Mouse (Mus musculus): ENCODE data around the gene Pcnx. TPM values are rescaled to one million over a fixed set of nuclear protein-coding genes. Genes with fewer than 3 reads are reported as not detected.
A peak's percentile ranks its signal among the peaks of the same experiment; 100 is the strongest.

Pcnx gene
- polyA plus RNA-seq, 1 experiment from 2014 or later, result 9.4 TPM

GRCm38 (mm10) chr12:81934510-81934909, 74.7 kb downstream of the Pcnx start:
- no peak overlapping the region for H3K4me2 ChIP-seq
- H3K9ac ChIP-seq, result no peak overlapping the region
- H3K4me1 ChIP-seq, result no peaks in the 10 kb centered on the region
- no peaks in the 10 kb centered on the region for H3K9me3 ChIP-seq
- H3K27ac ChIP-seq, result no peak overlapping the region
- no peak overlapping the region for H3K4me3 ChIP-seq
- no peak for ATAC-seq (ENCODE audit: insufficient number of reproducible peaks, low FRiP score, low TSS enrichment, low read depth)
- 84% methylated on average over 5 of the region's 5 CpGs for WGBS
- H3K27me3 ChIP-seq, result no peaks in the 10 kb centered on the region
- 0 out of 2 replicates have a peak, but pooled peaks cover 3% of the 10 kb centered on the region for H3K36me3 ChIP-seq

GRCm38 (mm10) chr12:81936066-81936465, 76.2 kb downstream of the Pcnx start:
- Histone ChIP-seq H3K36me3 (0 out of 2 replicates have a peak, but pooled peaks cover 3% of the 10 kb centered on the region), H3K27ac (no peak overlapping the region), H3K27me3 (no peaks in the 10 kb centered on the region), H3K4me2 (no peak overlapping the region), H3K9ac (no peak overlapping the region), H3K9me3 (no peaks in the 10 kb centered on the region), H3K4me1 (no peaks in the 10 kb centered on the region), H3K4me3 (no peak overlapping the region)
- ATAC-seq (ENCODE audit: insufficient number of reproducible peaks, low FRiP score, low TSS enrichment, low read depth), result no peak
- WGBS, result 73% methylated on average over 4 of the region's 4 CpGs

GRCm38 (mm10) chr12:81941191-81941590, 81.4 kb downstream of the Pcnx start:
- ATAC-seq (ENCODE audit: insufficient number of reproducible peaks, low FRiP score, low TSS enrichment, low read depth), result no peak
- no peak overlapping the region for H3K4me3 ChIP-seq
- 79% methylated on average over 9 of the region's 9 CpGs for WGBS
- H3K4me1 ChIP-seq, result peaks cover 8% of the 10 kb centered on the region
- H3K9ac ChIP-seq, result no peak overlapping the region
- no peaks in the 10 kb centered on the region for H3K27me3 ChIP-seq
- H3K36me3 ChIP-seq, result no peaks in the 10 kb centered on the region
- no peak overlapping the region for H3K4me2 ChIP-seq
- H3K9me3 ChIP-seq, result no peaks in the 10 kb centered on the region
- no peak overlapping the region for H3K27ac ChIP-seq

GRCm38 (mm10) chr12:81943331-81944062, 83.7 kb downstream of the Pcnx start:
- Histone ChIP-seq H3K4me3 (no peak overlapping the region), H3K27me3 (no peaks in the 10 kb centered on the region), H3K27ac (no peak overlapping the region), H3K4me2 (no peak overlapping the region), H3K36me3 (peaks cover 4% of the 10 kb centered on the region; the same call in 1 of the 2 replicates), H3K9ac (no peak overlapping the region), H3K4me1 (peaks cover 8% of the 10 kb centered on the region), H3K9me3 (no peaks in the 10 kb centered on the region)
- WGBS, result 73% methylated on average over 12 of the region's 12 CpGs
- no peak for ATAC-seq (ENCODE audit: insufficient number of reproducible peaks, low FRiP score, low TSS enrichment, low read depth)

DNA sequence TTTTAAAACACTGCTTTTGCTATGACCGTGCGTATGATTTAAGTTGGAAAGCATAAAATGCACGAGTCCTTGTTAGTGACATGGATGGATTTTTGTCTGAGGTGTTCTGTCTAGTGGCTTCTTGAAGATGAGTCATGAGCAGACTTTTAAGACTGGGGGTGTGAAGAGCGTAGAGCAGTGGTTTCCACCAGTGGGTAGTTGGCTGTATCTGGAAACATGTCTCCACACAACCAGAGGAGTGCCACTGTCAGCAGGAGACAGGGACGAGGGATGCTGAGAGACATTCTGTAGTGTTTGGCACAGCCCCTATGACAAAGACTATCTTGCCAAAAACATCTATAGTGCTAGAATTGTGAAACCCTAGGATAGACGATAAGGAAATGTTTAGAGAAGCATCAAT, 89.2 kb downstream of the Pcnx start:
- ATAC-seq (ENCODE audit: insufficient number of reproducible peaks, low FRiP score, low TSS enrichment, low read depth), result no peak
- H3K4me3 ChIP-seq, result no peak overlapping the region
- H3K4me1 ChIP-seq, result no peaks in the 10 kb centered on the region; the same call in 1 of the 2 replicates
- peaks cover 24% of the 10 kb centered on the region for H3K36me3 ChIP-seq
- WGBS, result 91% methylated on average over 6 of the region's 6 CpGs
- H3K9ac ChIP-seq, result no peak overlapping the region
- no peak overlapping the region for H3K4me2 ChIP-seq
- H3K27me3 ChIP-seq, result no peaks in the 10 kb centered on the region
- H3K9me3 ChIP-seq, result no peaks in the 10 kb centered on the region
- H3K27ac ChIP-seq, result no peak overlapping the region

DNA sequence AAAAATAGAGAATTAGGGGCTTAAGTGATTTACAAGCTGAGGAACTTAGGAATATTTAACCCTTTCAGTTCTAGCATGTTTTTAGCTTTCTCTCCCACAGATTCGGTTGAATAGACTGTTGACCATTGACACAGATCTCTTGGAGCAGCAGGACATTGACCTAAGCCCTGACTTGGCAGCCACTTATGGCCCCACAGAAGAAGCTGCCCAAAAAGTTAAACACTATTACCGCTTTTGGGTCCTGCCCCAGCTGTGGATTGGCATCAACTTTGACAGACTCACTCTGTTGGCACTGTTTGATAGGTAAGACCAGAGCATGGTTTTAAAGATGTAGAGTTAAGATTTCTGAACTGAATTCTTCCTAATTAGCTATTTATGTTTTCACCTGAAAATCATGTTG, 90.2 kb downstream of the Pcnx start:
- H3K27ac ChIP-seq, result no peak overlapping the region
- no peaks in the 10 kb centered on the region for H3K27me3 ChIP-seq
- ATAC-seq (ENCODE audit: insufficient number of reproducible peaks, low FRiP score, low TSS enrichment, low read depth), result no peak
- no peaks in the 10 kb centered on the region for H3K4me1 ChIP-seq
- H3K9me3 ChIP-seq, result no peaks in the 10 kb centered on the region
- no peak overlapping the region for H3K9ac ChIP-seq
- WGBS, result 87% methylated on average over 2 of the region's 2 CpGs
- peaks cover 24% of the 10 kb centered on the region for H3K36me3 ChIP-seq
- no peak overlapping the region for H3K4me2 ChIP-seq
- H3K4me3 ChIP-seq, result no peak overlapping the region

- no peaks in the 10 kb centered on the region for H3K9me3 ChIP-seq
- 86% methylated on average over 4 of the region's 4 CpGs for WGBS
Measured at GRCm38 (mm10) chr12:81958351-81958750, 98.5 kb downstream of the Pcnx start.

DNA sequence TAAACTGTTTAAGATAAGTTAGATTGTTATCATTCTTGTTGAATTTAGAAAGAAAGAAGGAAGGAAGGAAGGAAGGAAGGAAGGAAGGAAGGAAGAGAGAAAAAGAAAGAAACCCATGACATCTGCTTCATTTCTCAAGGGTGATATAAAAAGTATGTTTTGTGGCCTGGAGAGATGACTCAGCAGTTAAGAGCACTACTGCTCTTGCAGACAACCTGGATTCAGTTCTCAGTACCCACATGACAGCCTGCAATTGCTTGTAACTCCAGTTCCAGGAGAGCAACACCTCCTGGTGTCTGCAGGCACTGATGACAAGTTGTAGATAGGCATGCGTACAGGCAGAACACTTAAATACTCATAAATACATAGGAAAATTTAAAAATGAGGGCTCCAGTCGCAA, 105.6 kb downstream of the Pcnx start:
- WGBS, result 84% methylated on average over 2 of the region's 2 CpGs
- H3K9ac ChIP-seq, result no peak overlapping the region
- no peak for ATAC-seq (ENCODE audit: insufficient number of reproducible peaks, low FRiP score, low TSS enrichment, low read depth)

More at GRCm38 (mm10) chr12:81958351-81958750, 98.5 kb downstream of the Pcnx start:
- Histone ChIP-seq H3K27me3 (no peaks in the 10 kb centered on the region), H3K4me3 (no peak overlapping the region), H3K4me2 (no peak overlapping the region), H3K4me1 (no peaks in the 10 kb centered on the region), H3K9ac (no peak overlapping the region), H3K36me3 (peaks cover 23% of the 10 kb centered on the region), H3K27ac (no peak overlapping the region)
- ATAC-seq (ENCODE audit: insufficient number of reproducible peaks, low FRiP score, low TSS enrichment, low read depth), result no peak

DNA sequence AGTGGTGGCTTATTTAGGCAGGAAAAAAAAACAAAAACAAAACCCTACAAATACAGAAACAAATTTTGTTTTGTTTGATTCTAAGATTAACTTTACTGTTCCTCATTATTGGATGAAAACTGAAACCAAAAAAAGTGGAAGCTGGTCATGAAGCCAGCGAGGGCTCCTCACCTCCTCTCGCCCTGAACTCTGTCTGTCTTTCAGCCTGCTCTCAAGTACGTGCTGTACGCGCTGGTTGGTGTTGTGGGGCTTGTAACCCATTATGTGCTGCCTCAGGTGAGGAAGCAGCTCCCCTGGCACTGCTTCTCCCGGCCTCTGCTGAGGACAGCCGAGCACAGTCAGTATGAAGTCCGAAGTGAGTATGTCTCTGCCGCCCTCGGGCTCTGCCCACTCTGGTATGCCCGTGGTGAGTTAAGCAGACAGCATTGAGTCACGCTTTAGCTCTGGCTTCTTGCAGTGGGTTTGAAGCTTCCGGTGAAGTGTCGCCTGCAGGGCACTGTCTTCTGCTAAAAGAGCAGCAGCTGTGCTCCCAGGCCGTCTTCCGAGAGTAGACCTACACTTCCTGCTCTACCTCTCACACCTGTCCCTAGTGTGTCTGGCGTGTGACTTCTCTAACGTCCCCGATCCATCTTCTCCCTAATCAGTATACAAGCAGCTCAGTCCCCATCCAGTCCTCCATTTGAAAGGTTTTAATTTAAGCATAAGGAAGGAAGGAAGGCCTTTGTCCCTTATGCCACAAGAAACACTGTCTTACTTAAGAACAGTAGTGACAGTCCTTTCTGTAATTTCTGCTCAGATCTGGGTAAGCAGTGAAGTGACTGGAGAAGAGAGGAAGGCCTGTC, 111.4 kb downstream of the Pcnx start:
- H3K9me3 ChIP-seq, result no peaks in the 10 kb centered on the region
- H3K27me3 ChIP-seq, result no peaks in the 10 kb centered on the region
- no peak for ATAC-seq (ENCODE audit: insufficient number of reproducible peaks, low FRiP score, low TSS enrichment, low read depth)
- peaks cover 5% of the 10 kb centered on the region; the same call in 1 of the 2 replicates for H3K4me1 ChIP-seq
- H3K4me3 ChIP-seq, result no peak overlapping the region
- H3K27ac ChIP-seq, result peak overlapping the region; percentile 54; the same call in 1 of the 2 replicates
- WGBS, result 77% methylated on average over 19 of the region's 19 CpGs
- no peak overlapping the region for H3K9ac ChIP-seq
- peaks cover 64% of the 10 kb centered on the region for H3K36me3 ChIP-seq
- H3K4me2 ChIP-seq, result no peak overlapping the region

More for the DNA sequence above, 105.6 kb downstream of the Pcnx start:
- Histone ChIP-seq H3K9me3 (no peaks in the 10 kb centered on the region), H3K4me1 (peaks cover 5% of the 10 kb centered on the region; the same call in 1 of the 2 replicates), H3K4me3 (no peak overlapping the region), H3K27ac (no peak overlapping the region), H3K36me3 (peaks cover 55% of the 10 kb centered on the region), H3K4me2 (no peak overlapping the region), H3K27me3 (no peaks in the 10 kb centered on the region)

DNA sequence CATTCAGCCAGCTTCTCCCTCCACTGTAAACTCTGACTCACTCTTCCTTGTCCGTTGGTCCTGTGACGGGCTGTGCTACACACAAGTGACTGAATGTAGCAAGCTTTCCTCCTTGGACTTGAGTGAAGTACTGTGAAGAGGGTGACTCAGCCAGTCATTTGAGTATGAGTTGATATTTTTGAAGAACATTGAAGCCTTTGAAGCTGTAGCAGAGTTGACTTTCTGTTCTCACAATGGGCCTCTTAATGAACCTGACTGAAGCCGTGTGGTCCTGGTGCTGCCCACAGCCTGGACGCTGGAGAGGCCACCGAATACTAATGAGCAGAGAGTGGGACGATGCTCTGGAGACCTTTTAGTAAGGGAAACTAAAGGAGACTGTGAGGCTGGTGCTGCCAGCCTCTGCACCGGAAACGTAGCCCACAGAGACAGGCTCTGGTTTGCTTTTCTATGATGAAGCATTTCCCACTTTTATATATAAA, 112.1 kb downstream of the Pcnx start:
- Histone ChIP-seq H3K4me3 (no peak overlapping the region), H3K4me1 (peaks cover 5% of the 10 kb centered on the region; the same call in 1 of the 2 replicates), H3K27me3 (no peaks in the 10 kb centered on the region), H3K27ac (peak overlapping the region; percentile 54; the same call in 1 of the 2 replicates), H3K9ac (no peak overlapping the region), H3K36me3 (peaks cover 67% of the 10 kb centered on the region), H3K9me3 (no peaks in the 10 kb centered on the region), H3K4me2 (no peak overlapping the region)
- 79% methylated on average over 8 of the region's 8 CpGs for WGBS
- no peak for ATAC-seq (ENCODE audit: insufficient number of reproducible peaks, low FRiP score, low TSS enrichment, low read depth)

DNA sequence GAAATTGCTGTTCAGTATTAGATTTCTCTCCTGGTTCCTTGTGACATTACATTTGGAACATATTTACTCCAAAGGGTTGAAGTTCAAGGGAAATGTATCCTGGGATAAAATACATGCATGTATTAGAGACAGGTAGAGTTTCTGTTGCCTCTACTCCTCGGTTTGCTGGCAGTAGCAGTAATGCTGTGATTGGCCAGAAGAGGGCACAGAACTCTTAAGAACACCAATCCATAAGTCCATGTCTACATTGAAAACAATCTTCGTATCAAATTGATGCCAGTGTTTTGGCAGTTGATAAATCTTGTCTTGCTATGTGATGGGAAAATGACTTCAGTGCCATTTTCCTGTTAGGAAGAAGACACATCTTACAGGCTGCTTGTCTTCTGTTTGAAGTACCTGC, 115.0 kb downstream of the Pcnx start:
- peaks cover 3% of the 10 kb centered on the region; the same call in 1 of the 2 replicates for H3K4me1 ChIP-seq
- no peak overlapping the region for H3K27ac ChIP-seq
- no peak overlapping the region for H3K9ac ChIP-seq
- no peak overlapping the region for H3K4me2 ChIP-seq
- H3K27me3 ChIP-seq, result no peaks in the 10 kb centered on the region
- 60% methylated on average over 2 of the region's 2 CpGs for WGBS
- H3K9me3 ChIP-seq, result no peaks in the 10 kb centered on the region
- ATAC-seq (ENCODE audit: insufficient number of reproducible peaks, low FRiP score, low TSS enrichment, low read depth), result no peak
- no peak overlapping the region for H3K4me3 ChIP-seq
- peaks cover 63% of the 10 kb centered on the region for H3K36me3 ChIP-seq

GRCm38 (mm10) chr12:81977346-81977745, 117.5 kb downstream of the Pcnx start:
- Histone ChIP-seq H3K4me2 (no peak overlapping the region), H3K36me3 (peaks cover 77% of the 10 kb centered on the region), H3K4me1 (no peaks in the 10 kb centered on the region), H3K27me3 (no peaks in the 10 kb centered on the region), H3K27ac (no peak overlapping the region), H3K9ac (no peak overlapping the region), H3K9me3 (no peaks in the 10 kb centered on the region), H3K4me3 (no peak overlapping the region)
- ATAC-seq (ENCODE audit: insufficient number of reproducible peaks, low FRiP score, low TSS enrichment, low read depth), result no peak
- WGBS, result 71% methylated on average over 4 of the region's 4 CpGs
